Mouse (Mus musculus) heart, postnatal 25 days (tissue): ENCODE data around the gene Prl8a1. TPM values are rescaled to one million over a fixed set of nuclear protein-coding genes. Genes with fewer than 3 reads are reported as not detected.

Experiments
- DNase-seq: peaks from one replicate; pipeline ENCODE4 v3.0.0; 2022; ENCODE audit warnings: low spot score
- intact Hi-C: fragments of 180-260 bp; cut with DNase I; formaldehyde crosslinking; loops from one replicate; pipeline ENCODE4 v1.15.1; 2025
- total RNA-seq, 2 experiments: library from RNA; stranded (reverse); gene quantifications; 2 replicates each; pipeline ENCODE4 v1.2.3; 2021

Prl8a1 gene
- not detected for total RNA-seq

DNA sequence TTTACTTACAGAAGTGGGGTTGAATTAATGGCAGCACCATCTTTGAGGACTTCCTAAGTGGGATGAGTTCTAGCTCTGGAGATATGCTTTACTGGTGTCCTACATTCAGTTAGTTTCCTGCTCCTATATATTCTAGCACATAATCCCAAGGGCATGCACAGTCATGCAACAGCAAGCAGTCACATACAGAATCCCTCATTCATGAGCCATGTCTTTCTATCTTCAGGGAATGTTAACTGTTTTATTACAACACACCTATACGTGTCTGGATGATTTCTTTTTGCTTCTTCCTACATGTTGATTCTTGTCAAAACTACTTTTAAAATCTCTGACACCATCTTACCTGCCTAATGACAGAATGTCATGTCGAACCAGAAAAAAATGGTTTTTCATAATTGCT is at the start of gene Prl8a1:
Gene Prl8a1 (minus strand): TSS at position 101 of the 400 bp plus-strand sequence.
- intact Hi-C loops: no loop called here
- DNase-seq: no peak

DNA sequence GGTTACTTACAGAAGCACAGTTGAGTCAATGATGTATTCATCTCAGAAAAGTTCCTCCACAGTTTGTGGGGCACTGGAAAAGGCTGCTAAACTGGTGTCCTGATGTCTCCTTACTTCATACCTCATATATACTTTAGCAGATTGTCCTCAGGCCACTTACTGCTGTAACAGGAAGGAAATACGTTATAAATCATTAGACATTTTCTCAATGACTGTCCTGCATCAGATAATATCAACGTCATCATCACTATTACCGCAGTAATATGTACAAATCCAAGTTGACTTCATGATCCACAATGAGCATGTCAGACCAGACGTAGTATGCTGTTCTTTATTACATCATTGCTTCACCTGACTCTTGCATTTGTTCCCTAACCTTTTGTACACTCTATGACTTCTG is 28.5 kb upstream of the Prl8a1 start, which contains the start of gene Prl7b1:
Gene Prl7b1 (minus strand): TSS at position 101 of the 400 bp plus-strand sequence.
- intact Hi-C loops: no loop called here
- no peak for DNase-seq

DNA sequence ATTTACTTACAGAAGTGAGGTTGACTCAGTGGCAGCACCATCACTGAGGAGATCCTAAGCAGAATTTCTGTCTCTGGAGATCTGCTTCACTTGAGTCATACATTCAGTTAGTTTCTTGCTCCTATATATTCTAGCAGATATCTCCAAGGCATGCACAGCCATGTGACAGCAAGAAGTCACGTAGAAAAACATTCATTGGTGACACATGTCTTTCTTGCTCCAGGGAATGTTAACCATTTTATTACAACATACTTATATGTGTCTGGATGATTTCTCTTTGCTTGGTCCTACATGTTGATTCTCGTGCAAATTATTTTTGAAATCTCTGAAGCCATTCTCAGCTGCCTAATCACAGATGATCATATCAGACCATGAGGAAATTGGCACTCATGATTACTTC is 17.5 kb downstream of the Prl8a1 start, which contains the start of gene Prl8a9:
Gene Prl8a9 (minus strand): TSS at position 101 of the 400 bp plus-strand sequence.
- DNase-seq: no peak
- intact Hi-C loops: no loop called here

DNA sequence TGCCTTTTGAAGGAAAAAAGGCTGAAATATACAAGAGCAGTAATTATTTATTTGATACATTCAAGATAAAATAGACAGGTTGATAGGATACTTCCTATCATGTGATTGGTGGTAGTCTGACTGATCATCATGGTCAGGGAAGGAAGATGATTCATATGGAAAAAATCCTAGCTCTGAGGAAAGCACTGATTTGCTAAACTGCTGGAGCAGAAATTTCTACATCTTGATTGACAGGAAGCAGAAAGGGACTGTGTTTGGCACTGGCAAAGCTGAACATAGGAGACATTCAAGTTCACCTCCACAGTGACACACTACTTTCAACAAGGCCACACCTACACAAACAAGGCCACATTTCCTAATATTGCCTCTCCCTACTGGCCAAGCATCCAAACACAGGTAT is 28.6 kb downstream of the Prl8a1 start:
- intact Hi-C loops: no loop called here
- no peak for DNase-seq

Other genes starting within 250 kb of the Prl8a1 start
- not detected for gene Prl8a2, start 236.5 kb downstream of the Prl8a1 start, total RNA-seq
- gene Prl2b1, start 191.3 kb downstream of the Prl8a1 start, total RNA-seq: not detected
- gene Prl8a6, start 143.5 kb downstream of the Prl8a1 start, total RNA-seq: not detected
- gene Prl8a8, start 69.0 kb downstream of the Prl8a1 start, total RNA-seq: not detected
- gene Prl8a9, start 17.6 kb downstream of the Prl8a1 start, total RNA-seq: not detected
- not detected for gene Prl7b1, start 28.4 kb upstream of the Prl8a1 start, total RNA-seq
- not detected for gene Prl7a1, start 60.3 kb upstream of the Prl8a1 start, total RNA-seq
- gene Prl7a2, start 85.9 kb upstream of the Prl8a1 start, total RNA-seq: not detected
- not detected for gene Prl7d1, start 134.6 kb upstream of the Prl8a1 start, total RNA-seq
- gene Prl7c1, start 198.6 kb upstream of the Prl8a1 start, total RNA-seq: not detected
- not detected for gene Prl2a1, start 219.5 kb upstream of the Prl8a1 start, total RNA-seq